ENCODE assay signal across 24 mouse cellular contexts in the genomic region with DNA sequence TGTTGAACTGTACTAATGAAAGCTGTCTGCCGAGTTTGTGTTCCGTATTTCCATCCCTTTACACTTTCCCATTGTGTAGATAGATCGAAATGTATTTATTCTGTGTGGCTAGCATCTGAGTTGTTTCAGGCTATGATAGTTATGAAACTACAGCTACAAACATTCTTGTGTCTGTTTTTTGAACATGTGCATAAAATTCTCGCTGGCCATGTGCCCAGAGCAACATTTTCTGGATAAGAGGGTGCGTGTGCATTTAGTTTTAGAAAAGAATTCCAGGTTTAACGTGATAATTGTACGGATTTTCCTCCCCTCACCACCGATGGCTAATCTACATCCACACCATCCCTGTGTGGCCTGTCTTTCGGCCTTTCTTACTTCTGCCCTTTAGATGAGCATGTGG. TPM values are rescaled to one million over a fixed set of nuclear protein-coding genes. Genes with fewer than 3 reads are reported as not detected.
A peak's percentile ranks its signal among the peaks of the same experiment; 100 is the strongest.
DNase-seq lines count a peak whose midpoint lies in the region; ATAC-seq and TF ChIP-seq lines count a peak whose summit lies in the region.
"Had no signal": no experiment of that assay in that cellular context is flagged by ENCODE, and none has a peak within 500 bp of the region (broad histone marks: within the 10 kb centered on the region; RNA-seq: fewer than 3 reads in every experiment).

No protein-coding gene starts in this region.

- ATAC-seq in intestine, embryonic 16.5 days = no peak
- no peak for ATAC-seq in intestine, embryonic 15.5 days
- no peak for ATAC-seq in stomach, embryonic 14.5 days (ENCODE audit: insufficient number of reproducible peaks, insufficient read depth, low FRiP score, low read depth)
- no peak for ATAC-seq in stomach, postnatal 0 days (ENCODE audit: low FRiP score, low TSS enrichment)
- ATAC-seq in stomach, embryonic 15.5 days (ENCODE audit: insufficient read depth, low FRiP score, low read depth) = no peak
- ATAC-seq: midbrain, embryonic 15.5 days had no signal

- no peak overlapping the region for H3K4me3 ChIP-seq in intestine, embryonic 16.5 days (ENCODE audit: low read length)
- H3K4me3 ChIP-seq in intestine, embryonic 15.5 days (replicated peaks) = no peak overlapping the region
- H3K4me3 ChIP-seq in stomach, embryonic 14.5 days (ENCODE audit: low read depth, low read length) = no peak overlapping the region
- H3K4me3 ChIP-seq in stomach, postnatal 0 days (ENCODE audit: low read depth, low read length) = no peak overlapping the region
- no peak overlapping the region for H3K4me3 ChIP-seq in stomach, embryonic 15.5 days (replicated peaks)
- H3K4me3 ChIP-seq: forebrain, embryonic 10.5 days; heart, adult 2 months; hindbrain, embryonic 12.5 days; liver, embryonic 13.5 days; midbrain, embryonic 15.5 days; neural tube, embryonic 12.5 days had no signal

- no peaks in the 10 kb centered on the region for H3K27me3 ChIP-seq in intestine, embryonic 16.5 days (replicated peaks; ENCODE audit: control insufficient read depth, insufficient read depth, low read length)
- H3K27me3 ChIP-seq in intestine, embryonic 15.5 days (replicated peaks) = no peaks in the 10 kb centered on the region
- H3K27me3 ChIP-seq in stomach, embryonic 14.5 days (ENCODE audit: control insufficient read depth, insufficient read depth, low read length) = no peaks in the 10 kb centered on the region
- no peaks in the 10 kb centered on the region for H3K27me3 ChIP-seq in stomach, postnatal 0 days (ENCODE audit: control insufficient read depth, insufficient read depth, low read length)
- H3K27me3 ChIP-seq in stomach, embryonic 15.5 days (replicated peaks) = no peaks in the 10 kb centered on the region
- H3K27me3 ChIP-seq: hindbrain, embryonic 12.5 days; liver, embryonic 13.5 days; midbrain, embryonic 15.5 days; neural tube, embryonic 12.5 days had no signal

- H3K4me2 ChIP-seq in intestine, embryonic 16.5 days (ENCODE audit: low read depth, low read length) = no peak overlapping the region
- H3K4me2 ChIP-seq in intestine, embryonic 15.5 days (replicated peaks) = no peak overlapping the region
- H3K4me2 ChIP-seq in stomach, embryonic 14.5 days (replicated peaks; ENCODE audit: low read depth, low read length) = no peak overlapping the region
- no peak overlapping the region for H3K4me2 ChIP-seq in stomach, postnatal 0 days (replicated peaks; ENCODE audit: low read depth)
- no peak overlapping the region for H3K4me2 ChIP-seq in stomach, embryonic 15.5 days
- H3K4me2 ChIP-seq: hindbrain, embryonic 12.5 days; liver, embryonic 13.5 days; midbrain, embryonic 15.5 days; neural tube, embryonic 12.5 days had no signal

- H3K9ac ChIP-seq in intestine, embryonic 16.5 days (ENCODE audit: low read depth, low read length) = no peak overlapping the region
- no peak overlapping the region for H3K9ac ChIP-seq in intestine, embryonic 15.5 days
- H3K9ac ChIP-seq in stomach, embryonic 14.5 days (replicated peaks; ENCODE audit: low read depth, low read length) = no peak overlapping the region
- H3K9ac ChIP-seq in stomach, postnatal 0 days (ENCODE audit: low read length) = no peak overlapping the region
- H3K9ac ChIP-seq in stomach, embryonic 15.5 days = no peak overlapping the region
- H3K9ac ChIP-seq: hindbrain, embryonic 12.5 days; liver, embryonic 13.5 days; midbrain, embryonic 15.5 days; neural tube, embryonic 12.5 days had no signal

- DNase-seq in left cerebral cortex, postnatal 14 days (ENCODE audit: low spot score in 2 of 2) = peak; percentile 9 to 26
- no peak for DNase-seq in left cerebral cortex, postnatal 10 days (ENCODE audit: extremely low spot score in 1 of 2, low spot score in 2 of 2)
- no peak for DNase-seq in stomach, postnatal 0 days (ENCODE audit: low spot score)
- DNase-seq: adrenal gland, adult 2 months; B cell, adult 2 months; cerebellum, adult 18-20 months; cerebellum, postnatal 36 days; gastrocnemius, postnatal 25 days; heart, adult 2 months; kidney, adult 8-10 months; liver, embryonic 13.5 days; lung, adult 2 months; retina, postnatal 1 day had no signal

- no peak for TF ChIP-seq EP300 in stomach, postnatal 0 days (optimal IDR thresholded peaks at IDR 0.05)

- no peak for TF ChIP-seq CTCF in stomach, postnatal 0 days (IDR thresholded peaks at IDR 0.05; ENCODE audit: low read depth)

- H3K4me1 ChIP-seq in intestine, embryonic 16.5 days (ENCODE audit: control insufficient read depth, insufficient read depth, low read length) = peaks cover 3% of the 10 kb centered on the region; the same call in 1 of the 2 replicates
- H3K4me1 ChIP-seq in intestine, embryonic 15.5 days (replicated peaks) = no peaks in the 10 kb centered on the region
- no peaks in the 10 kb centered on the region for H3K4me1 ChIP-seq in stomach, embryonic 14.5 days (ENCODE audit: control insufficient read depth, insufficient read depth, low read length)
- no peaks in the 10 kb centered on the region for H3K4me1 ChIP-seq in stomach, postnatal 0 days (replicated peaks; ENCODE audit: control insufficient read depth, insufficient read depth)
- no peaks in the 10 kb centered on the region for H3K4me1 ChIP-seq in stomach, embryonic 15.5 days
- H3K4me1 ChIP-seq: forebrain, embryonic 10.5 days; hindbrain, embryonic 12.5 days; liver, embryonic 13.5 days; midbrain, embryonic 15.5 days; neural tube, embryonic 12.5 days had no signal

- no peaks in the 10 kb centered on the region for H3K9me3 ChIP-seq in intestine, embryonic 16.5 days (ENCODE audit: control insufficient read depth, low read length)
- no peaks in the 10 kb centered on the region for H3K9me3 ChIP-seq in intestine, embryonic 15.5 days
- no peaks in the 10 kb centered on the region for H3K9me3 ChIP-seq in stomach, embryonic 14.5 days (ENCODE audit: control insufficient read depth, low read depth, low read length)
- H3K9me3 ChIP-seq in stomach, postnatal 0 days (ENCODE audit: control insufficient read depth, low read length) = 0 out of 2 replicates have a peak, but pooled peaks cover 2% of the 10 kb centered on the region
- no peaks in the 10 kb centered on the region for H3K9me3 ChIP-seq in stomach, embryonic 15.5 days
- H3K9me3 ChIP-seq: hindbrain, embryonic 12.5 days; liver, embryonic 13.5 days; midbrain, embryonic 15.5 days; neural tube, embryonic 12.5 days had no signal

- WGBS in intestine, embryonic 16.5 days = 67% methylated on average over 9 of the region's 9 CpGs
- 66% methylated on average over 9 of the region's 9 CpGs for WGBS in intestine, embryonic 15.5 days
- 69% methylated on average over 9 of the region's 9 CpGs for WGBS in stomach, embryonic 14.5 days
- 59% methylated on average over 9 of the region's 9 CpGs for WGBS in stomach, postnatal 0 days
- WGBS in stomach, embryonic 15.5 days = 63% methylated on average over 9 of the region's 9 CpGs

- H3K27ac ChIP-seq in intestine, embryonic 16.5 days (ENCODE audit: low read length) = 0 out of 2 replicates have a peak overlapping the region, but pooled peaks have one; percentile 18
- H3K27ac ChIP-seq in intestine, embryonic 15.5 days = no peak overlapping the region
- H3K27ac ChIP-seq in stomach, embryonic 14.5 days (ENCODE audit: low read length) = peak overlapping the region; percentile 27; the same call in 1 of the 2 replicates
- no peak overlapping the region for H3K27ac ChIP-seq in stomach, postnatal 0 days (replicated peaks)
- H3K27ac ChIP-seq in stomach, embryonic 15.5 days = peak overlapping the region; percentile 13; the same call in 1 of the 2 replicates
- H3K27ac ChIP-seq: forebrain, embryonic 10.5 days; heart, adult 2 months; hindbrain, embryonic 12.5 days; liver, embryonic 13.5 days; macrophage; midbrain, embryonic 15.5 days; neural tube, embryonic 12.5 days had no signal

- no peaks in the 10 kb centered on the region for H3K36me3 ChIP-seq in intestine, embryonic 16.5 days (ENCODE audit: control insufficient read depth, insufficient read depth, low read length)
- H3K36me3 ChIP-seq in intestine, embryonic 15.5 days = no peaks in the 10 kb centered on the region
- H3K36me3 ChIP-seq in stomach, embryonic 14.5 days (ENCODE audit: control insufficient read depth, insufficient read depth, low read length) = no peaks in the 10 kb centered on the region
- H3K36me3 ChIP-seq in stomach, postnatal 0 days (ENCODE audit: control insufficient read depth, insufficient read depth, low read length) = no peaks in the 10 kb centered on the region
- H3K36me3 ChIP-seq in stomach, embryonic 15.5 days = no peaks in the 10 kb centered on the region
- H3K36me3 ChIP-seq: forebrain, embryonic 10.5 days; G1E; hindbrain, embryonic 12.5 days; liver, embryonic 13.5 days; midbrain, embryonic 15.5 days; neural tube, embryonic 12.5 days had no signal

- intact Hi-C loops in left cerebral cortex, postnatal 14 days (cut with DNase I) = no loop called here
- intact Hi-C loops in left cerebral cortex, postnatal 10 days (cut with DNase I) = no loop called here

RNA-seq across cellular contexts. Expression of gene Sfr1, which starts 18.0 kb away (rescaled TPM):
- 187 and 188 TPM in 2 replicates for polyA plus RNA-seq in intestine, embryonic 16.5 days (2015; fragmentation: Nextera tagmentation; extraction: Ambion mirVana)
- polyA plus RNA-seq in intestine, embryonic 15.5 days (2015; fragmentation: Nextera tagmentation; extraction: Ambion mirVana) = 209 and 240 TPM in 2 replicates
- total RNA-seq in left cerebral cortex, postnatal 14 days (2021) = 100 to 1,000 TPM in 1 of 2 experiments, 10 to 100 TPM in 1; 97.9 to 102 TPM
- 100 to 1,000 TPM; 101 to 111 TPM for total RNA-seq in left cerebral cortex, postnatal 10 days (2021)
- 381 and 400 TPM in 2 replicates for polyA plus RNA-seq in stomach, embryonic 14.5 days (2014; fragmentation: Nextera tagmentation; extraction: Ambion mirVana)
- polyA plus RNA-seq in stomach, postnatal 0 days (2015; fragmentation: Nextera tagmentation; extraction: Ambion mirVana) = 181 and 186 TPM in 2 replicates
- 285 and 321 TPM in 2 replicates for polyA plus RNA-seq in stomach, embryonic 15.5 days (2015; fragmentation: Nextera tagmentation; extraction: Ambion mirVana)

RNA-seq across cellular contexts. Expression of gene Col17a1, which starts 21.6 kb away (rescaled TPM):
- polyA plus RNA-seq in intestine, embryonic 16.5 days (2015; fragmentation: Nextera tagmentation; extraction: Ambion mirVana) = 0.42 and 0.58 TPM in 2 replicates
- polyA plus RNA-seq in intestine, embryonic 15.5 days (2015; fragmentation: Nextera tagmentation; extraction: Ambion mirVana) = 0.58 and 0.78 TPM in 2 replicates
- total RNA-seq in left cerebral cortex, postnatal 14 days (2021) = under 1 TPM; 0.23 to 0.40 TPM
- under 1 TPM; 0.32 to 0.51 TPM for total RNA-seq in left cerebral cortex, postnatal 10 days (2021)
- 10.3 and 12.7 TPM in 2 replicates for polyA plus RNA-seq in stomach, embryonic 14.5 days (2014; fragmentation: Nextera tagmentation; extraction: Ambion mirVana)
- 13.9 and 20.1 TPM in 2 replicates for polyA plus RNA-seq in stomach, postnatal 0 days (2015; fragmentation: Nextera tagmentation; extraction: Ambion mirVana)
- polyA plus RNA-seq in stomach, embryonic 15.5 days (2015; fragmentation: Nextera tagmentation; extraction: Ambion mirVana) = 8.8 and 12.3 TPM in 2 replicates
- total RNA-seq: adrenal gland, adult 2 months; heart, postnatal 25 days had no signal
- polyA plus RNA-seq: G1E, macrophage had no signal

Comparison
In these comparisons a context has a peak if more than half of its experiments do, and no peak if none do; other contexts are left out.
1. H3K27ac ChIP-seq: peak in intestine, embryonic 16.5 days (single experiment), stomach, embryonic 14.5 days (single experiment) and stomach, embryonic 15.5 days (single experiment); none in intestine, embryonic 15.5 days (single experiment) and stomach, postnatal 0 days (single experiment).
2. DNase-seq: peak in left cerebral cortex, postnatal 14 days (2 of 2); none in left cerebral cortex, postnatal 10 days (0 of 2) and stomach, postnatal 0 days (single experiment).